Mouse (Mus musculus) G1E (cell line): ENCODE results near the gene Phf6.

ENCODE experiments used
- CTCF ChIP-seq: IDR thresholded peaks from 2 replicates; pipeline ENCODE4 v1.5.1; 2012; ENCODE audit warnings: low read depth, low read length, inconsistent platforms, mixed read lengths
- TAL1 ChIP-seq: conservative IDR thresholded peaks from 2 replicates; pipeline ENCODE4 v1.6.1; 2012; ENCODE audit warnings: low read depth, low read length, inconsistent platforms, mixed read lengths

DNA sequence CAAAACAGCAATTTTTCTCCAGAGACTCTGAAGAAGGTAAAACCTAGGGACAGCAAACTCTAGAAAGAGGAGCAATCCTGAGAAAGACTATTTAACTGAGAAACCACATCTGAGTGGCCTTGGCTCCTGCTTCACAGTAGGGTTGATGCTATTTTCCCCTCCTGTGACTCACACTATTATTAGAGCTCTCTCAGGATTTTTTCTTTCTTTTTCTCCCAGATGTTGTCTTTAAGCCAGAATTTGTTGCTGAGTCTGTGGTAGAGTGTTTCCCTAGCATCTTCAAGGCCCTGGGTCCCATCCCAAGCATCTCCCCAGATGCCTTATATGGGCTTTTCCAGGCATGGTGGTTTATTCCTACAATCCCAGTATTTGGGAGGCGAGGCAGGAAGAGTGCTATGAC is 60.1 kb downstream of the Phf6 start:
- TF ChIP-seq TAL1, result no peak
- no peak for TF ChIP-seq CTCF
